Mouse (Mus musculus) right cerebral cortex, adult 18-20 months (tissue): ENCODE data around the gene Phf12.

ENCODE experiments used
- DNase-seq: peaks from one replicate; pipeline ENCODE4 v3.0.0; 2022; ENCODE audit warnings: mixed read lengths

Phf12 gene

GRCm38 (mm10) chr11:78074666-78075065 is 92.1 kb downstream of the Phf12 start:
- no peak for DNase-seq
